Mouse (Mus musculus) midbrain, embryonic 14.5 days (tissue): ENCODE results near the gene Cntn4. TPM values are rescaled to one million over a fixed set of nuclear protein-coding genes. Genes with fewer than 3 reads are reported as not detected.

Source experiments
- ATAC-seq: fragments of 200-750 bp; cut with Nextera tagmentation; 2 replicates; pipeline ENCODE4 v1.8.0; 2017; ENCODE audit warnings: moderate number of reproducible peaks, moderate library complexity; ENCODE audit not compliant: low FRiP score, low TSS enrichment
- DNase-seq: peaks from one replicate; pipeline ENCODE4 v3.0.0-alpha.2; 2015
- H3K27ac ChIP-seq: fragments of 300-500 bp; sonication (generic); replicated peaks from 2 replicates; pipeline ENCODE4 v1.5.1; 2014; ENCODE audit warnings: mild to moderate bottlenecking, low read depth, low read length, moderate library complexity
- H3K27me3 ChIP-seq: fragments of 300-500 bp; sonication (generic); 2 replicates; pipeline ENCODE4 v1.6.1; 2014; ENCODE audit warnings: low read length, control low read depth, mixed read lengths; ENCODE audit not compliant: control insufficient read depth, insufficient read depth
- H3K36me3 ChIP-seq: fragments of 300-500 bp; sonication (generic); 2 replicates; pipeline ENCODE4 v1.6.1; 2014; ENCODE audit warnings: low read length, control low read depth; ENCODE audit not compliant: control insufficient read depth, insufficient read depth
- H3K4me1 ChIP-seq: fragments of 300-500 bp; sonication (generic); 2 replicates; pipeline ENCODE4 v1.6.1; 2014; ENCODE audit warnings: mild to moderate bottlenecking, antibody characterized with exemption, low read length, control low read depth; ENCODE audit not compliant: control insufficient read depth, insufficient read depth
- H3K4me2 ChIP-seq: fragments of 300-500 bp; sonication (generic); 2 replicates; pipeline ENCODE4 v1.6.1; 2014; ENCODE audit warnings: mild to moderate bottlenecking, low read length, moderate library complexity
- H3K4me3 ChIP-seq: fragments of 300-500 bp; sonication (generic); replicated peaks from 2 replicates; pipeline ENCODE4 v1.5.1; 2014; ENCODE audit warnings: low read depth, low read length
- H3K9ac ChIP-seq: fragments of 300-500 bp; sonication (generic); replicated peaks from 2 replicates; pipeline ENCODE4 v1.6.1; 2014; ENCODE audit warnings: mild to moderate bottlenecking, low read length, moderate library complexity
- H3K9me3 ChIP-seq: fragments of 300-500 bp; sonication (generic); 2 replicates; pipeline ENCODE4 v1.6.1; 2016; ENCODE audit warnings: low read length, control low read depth, mixed read lengths; ENCODE audit not compliant: control insufficient read depth
- WGBS: fragments of 180-500 bp; shearing (Covaris S2); extraction: QIAGEN DNeasy Blood & Tissue Kit; methylation state at CpG from one replicate; pipeline ENCODE4 v1.1.7; 2014; 5-methylcytosine and 5-hydroxymethylcytosine counted together
- polyA plus RNA-seq: library from polyadenylated mRNA; unstranded; fragments of >200 nt; fragmentation: Nextera tagmentation; extraction: Ambion mirVana; gene quantifications from 2 replicates; pipeline ENCODE4 v1.2.1, GENCODE M21; 2014

Cntn4 gene
- polyA plus RNA-seq, 1 experiment from 2014 or later, result 29.8 TPM

GRCm38 (mm10) chr6:106299451-106299850 is 622.0 kb downstream of the Cntn4 start:
- H3K9ac ChIP-seq, result no peak overlapping the region
- H3K4me2 ChIP-seq, result no peak overlapping the region
- H3K4me3 ChIP-seq, result no peak overlapping the region
- no peaks in the 10 kb centered on the region for H3K9me3 ChIP-seq
- H3K4me1 ChIP-seq, result no peaks in the 10 kb centered on the region
- ATAC-seq (no peak), DNase-seq (no peak)
- no peaks in the 10 kb centered on the region for H3K36me3 ChIP-seq
- no peak overlapping the region for H3K27ac ChIP-seq
- WGBS, result 74% methylated on average over 1 of the region's 1 CpGs
- no peaks in the 10 kb centered on the region for H3K27me3 ChIP-seq

- Histone ChIP-seq H3K9ac (no peak overlapping the region), H3K36me3 (no peaks in the 10 kb centered on the region), H3K4me2 (no peak overlapping the region), H3K4me1 (no peaks in the 10 kb centered on the region), H3K27me3 (no peaks in the 10 kb centered on the region), H3K27ac (no peak overlapping the region), H3K9me3 (no peaks in the 10 kb centered on the region), H3K4me3 (no peak overlapping the region)
- 76% methylated on average over 3 of the region's 3 CpGs for WGBS
- ATAC-seq, result no peak
- no peak for DNase-seq
These were observed 622.7 kb downstream of the Cntn4 start for GRCm38 (mm10) chr6:106300179-106300578.

GRCm38 (mm10) chr6:106302435-106302834 is 625.0 kb downstream of the Cntn4 start:
- H3K27me3 ChIP-seq, result no peaks in the 10 kb centered on the region
- DNase-seq (no peak), ATAC-seq (no peak)
- H3K36me3 ChIP-seq, result no peaks in the 10 kb centered on the region
- no peaks in the 10 kb centered on the region for H3K9me3 ChIP-seq
- H3K27ac ChIP-seq, result no peak overlapping the region
- H3K4me3 ChIP-seq, result no peak overlapping the region
- H3K9ac ChIP-seq, result no peak overlapping the region
- no peak overlapping the region for H3K4me2 ChIP-seq
- H3K4me1 ChIP-seq, result no peaks in the 10 kb centered on the region
- 74% methylated on average over 4 of the region's 4 CpGs for WGBS

- no peak overlapping the region for H3K4me2 ChIP-seq
- H3K27ac ChIP-seq, result no peak overlapping the region
- H3K9me3 ChIP-seq, result no peaks in the 10 kb centered on the region
- no peaks in the 10 kb centered on the region for H3K27me3 ChIP-seq
- DNase-seq (no peak), ATAC-seq (no peak)
- H3K4me1 ChIP-seq, result no peaks in the 10 kb centered on the region
- no peak overlapping the region for H3K9ac ChIP-seq
- H3K36me3 ChIP-seq, result no peaks in the 10 kb centered on the region
- WGBS, result 83% methylated on average over 1 of the region's 1 CpGs
- H3K4me3 ChIP-seq, result no peak overlapping the region
These were observed 651.5 kb downstream of the Cntn4 start for GRCm38 (mm10) chr6:106328987-106329386.

- Histone ChIP-seq H3K27me3 (no peaks in the 10 kb centered on the region), H3K27ac (no peak overlapping the region), H3K36me3 (no peaks in the 10 kb centered on the region), H3K4me1 (no peaks in the 10 kb centered on the region), H3K4me2 (no peak overlapping the region), H3K9me3 (no peaks in the 10 kb centered on the region), H3K4me3 (no peak overlapping the region), H3K9ac (no peak overlapping the region)
- no peak for ATAC-seq
- WGBS, result 59% methylated on average over 1 of the region's 1 CpGs
- DNase-seq, result peak; percentile 10
These were observed 652.2 kb downstream of the Cntn4 start for GRCm38 (mm10) chr6:106329636-106330035.

- Histone ChIP-seq H3K4me1 (no peaks in the 10 kb centered on the region), H3K36me3 (no peaks in the 10 kb centered on the region), H3K9me3 (no peaks in the 10 kb centered on the region), H3K27me3 (no peaks in the 10 kb centered on the region), H3K4me2 (no peak overlapping the region), H3K9ac (no peak overlapping the region), H3K27ac (no peak overlapping the region), H3K4me3 (no peak overlapping the region)
- no peak for DNase-seq
- WGBS, result 89% methylated on average over 3 of the region's 3 CpGs
- no peak for ATAC-seq
These were observed 655.0 kb downstream of the Cntn4 start for GRCm38 (mm10) chr6:106332466-106332865.

- Histone ChIP-seq H3K27me3 (no peaks in the 10 kb centered on the region), H3K4me1 (no peaks in the 10 kb centered on the region), H3K4me3 (no peak overlapping the region), H3K9me3 (no peaks in the 10 kb centered on the region), H3K36me3 (no peaks in the 10 kb centered on the region), H3K4me2 (no peak overlapping the region), H3K27ac (no peak overlapping the region), H3K9ac (no peak overlapping the region)
- no peak for DNase-seq
- ATAC-seq, result no peak
- WGBS, result 86% methylated on average over 1 of the region's 1 CpGs
These were observed 655.5 kb downstream of the Cntn4 start for GRCm38 (mm10) chr6:106332933-106333332.

- H3K36me3 ChIP-seq, result no peaks in the 10 kb centered on the region
- 13% methylated on average over 1 of the region's 1 CpGs for WGBS
- no peaks in the 10 kb centered on the region for H3K9me3 ChIP-seq
- peak; percentile 8 for DNase-seq
- H3K4me2 ChIP-seq, result no peak overlapping the region
- H3K9ac ChIP-seq, result no peak overlapping the region
- no peaks in the 10 kb centered on the region for H3K27me3 ChIP-seq
- ATAC-seq, result no peak
- H3K27ac ChIP-seq, result no peak overlapping the region
- H3K4me1 ChIP-seq, result no peaks in the 10 kb centered on the region
- H3K4me3 ChIP-seq, result no peak overlapping the region
These were observed 657.6 kb downstream of the Cntn4 start for GRCm38 (mm10) chr6:106335066-106335465.

GRCm38 (mm10) chr6:106336805-106337204 is 659.3 kb downstream of the Cntn4 start:
- WGBS, result 83% methylated on average over 3 of the region's 3 CpGs

More at GRCm38 (mm10) chr6:106336805-106337204, 659.3 kb downstream of the Cntn4 start:
- H3K4me3 ChIP-seq, result no peak overlapping the region
- H3K9me3 ChIP-seq, result no peaks in the 10 kb centered on the region
- DNase-seq, result no peak
- H3K9ac ChIP-seq, result no peak overlapping the region
- H3K27ac ChIP-seq, result no peak overlapping the region
- no peaks in the 10 kb centered on the region for H3K27me3 ChIP-seq
- ATAC-seq, result no peak
- no peaks in the 10 kb centered on the region for H3K4me1 ChIP-seq
- no peak overlapping the region for H3K4me2 ChIP-seq
- H3K36me3 ChIP-seq, result no peaks in the 10 kb centered on the region
